Mouse (Mus musculus) lung, postnatal 0 days (tissue): Measurements from ENCODE around the gene Adcyap1r1.

Experiments used
- CTCF ChIP-seq: IDR thresholded peaks from 2 replicates; pipeline ENCODE4 v1.5.1; 2016; ENCODE audit warnings: antibody characterized with exemption, mild to moderate bottlenecking
- EP300 ChIP-seq: IDR thresholded peaks from 2 replicates; pipeline ENCODE4 v1.6.1; 2016; ENCODE audit warnings: antibody characterized with exemption, mild to moderate bottlenecking, control low read depth

GRCm38 (mm10) chr6:55509130-55509870 lies 57.5 kb downstream of the Adcyap1r1 start:
- no peak for TF ChIP-seq CTCF
- TF ChIP-seq EP300 = no peak
